Mouse (Mus musculus): ENCODE results near the gene Sigirr. TPM values are rescaled to one million over a fixed set of nuclear protein-coding genes. Genes with fewer than 3 reads are reported as not detected.
A peak's percentile ranks its signal among the peaks of the same experiment; 100 is the strongest.

The Sigirr gene
- polyA plus RNA-seq, 1 experiment from 2014 or later: 2.3 TPM

DNA sequence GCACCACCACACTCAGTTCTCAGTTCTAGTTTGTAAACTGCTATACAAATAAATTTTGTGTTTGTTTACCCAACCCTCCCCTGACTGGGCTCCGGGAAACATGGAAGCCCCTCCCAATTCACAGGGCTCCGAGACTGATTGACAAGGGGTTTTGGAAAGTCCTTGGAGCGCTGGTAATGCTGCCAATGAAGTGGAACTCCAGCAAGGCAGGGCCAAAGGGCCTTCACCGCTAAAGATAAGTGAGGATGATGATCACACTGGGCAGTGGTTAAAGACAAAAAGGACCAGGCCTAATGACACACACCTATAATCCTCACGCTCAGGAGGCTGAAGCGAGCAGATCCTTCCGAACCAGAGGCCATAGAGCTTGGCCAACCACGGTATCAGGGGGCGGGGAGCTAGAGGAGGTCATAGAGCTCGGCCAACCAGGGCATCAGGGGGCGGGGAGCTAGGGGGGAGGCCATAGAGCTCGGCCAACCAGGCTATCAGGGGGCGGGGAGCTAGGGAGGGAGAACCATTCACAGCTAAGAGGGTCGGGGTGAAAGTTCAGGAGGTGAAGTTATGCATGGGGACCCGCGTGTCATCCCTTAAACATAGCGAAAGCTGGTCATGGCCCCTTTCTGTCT is 49.2 kb downstream of the Sigirr start:
- Histone ChIP-seq H3K36me3 (0 out of 2 replicates have a peak, but pooled peaks cover 4% of the 10 kb centered on the region), H3K9me3 (replicated peaks) (0 out of 2 replicates have a peak, but pooled peaks cover under 1% of the 10 kb centered on the region), H3K27me3 (ENCODE audit: low read depth, poor library complexity, severe bottlenecking) (no peaks in the 10 kb centered on the region), H3K4me3 (no peak overlapping the region), H3K27ac (no peak overlapping the region), H3K4me1 (peaks cover 21% of the 10 kb centered on the region)
- WGBS: 68% methylated on average over 17 of the region's 17 CpGs
- DNase-seq (ENCODE audit: low spot score): no peak

DNA sequence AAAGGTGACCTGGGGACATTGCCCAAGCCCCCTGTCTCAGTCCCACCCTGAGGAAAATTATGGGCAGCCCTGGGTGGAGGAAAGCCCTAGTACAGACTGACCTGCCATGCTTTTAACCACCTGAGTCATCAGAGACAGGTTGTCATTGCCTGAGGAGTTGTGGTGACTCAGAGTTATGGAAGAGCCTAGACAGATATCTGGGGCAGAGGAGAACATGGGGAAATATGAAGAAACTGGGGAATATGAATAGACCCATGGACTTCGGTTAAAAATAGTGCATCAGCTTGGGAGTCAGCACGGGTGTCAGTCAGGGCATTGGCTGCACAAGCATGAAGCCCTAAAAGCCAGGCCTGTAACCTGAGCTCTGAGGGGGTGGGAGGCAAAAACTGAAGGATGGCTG is 51.0 kb downstream of the Sigirr start:
- no peak overlapping the region for H3K4me3 ChIP-seq
- H3K4me1 ChIP-seq: peaks cover 21% of the 10 kb centered on the region
- H3K27me3 ChIP-seq (ENCODE audit: low read depth, poor library complexity, severe bottlenecking): no peaks in the 10 kb centered on the region
- no peak for DNase-seq (ENCODE audit: low spot score)
- no peaks in the 10 kb centered on the region for H3K9me3 ChIP-seq (replicated peaks)
- no peak overlapping the region for H3K27ac ChIP-seq
- WGBS: 88% methylated on average over 2 of the region's 2 CpGs
- H3K36me3 ChIP-seq: no peaks in the 10 kb centered on the region

DNA sequence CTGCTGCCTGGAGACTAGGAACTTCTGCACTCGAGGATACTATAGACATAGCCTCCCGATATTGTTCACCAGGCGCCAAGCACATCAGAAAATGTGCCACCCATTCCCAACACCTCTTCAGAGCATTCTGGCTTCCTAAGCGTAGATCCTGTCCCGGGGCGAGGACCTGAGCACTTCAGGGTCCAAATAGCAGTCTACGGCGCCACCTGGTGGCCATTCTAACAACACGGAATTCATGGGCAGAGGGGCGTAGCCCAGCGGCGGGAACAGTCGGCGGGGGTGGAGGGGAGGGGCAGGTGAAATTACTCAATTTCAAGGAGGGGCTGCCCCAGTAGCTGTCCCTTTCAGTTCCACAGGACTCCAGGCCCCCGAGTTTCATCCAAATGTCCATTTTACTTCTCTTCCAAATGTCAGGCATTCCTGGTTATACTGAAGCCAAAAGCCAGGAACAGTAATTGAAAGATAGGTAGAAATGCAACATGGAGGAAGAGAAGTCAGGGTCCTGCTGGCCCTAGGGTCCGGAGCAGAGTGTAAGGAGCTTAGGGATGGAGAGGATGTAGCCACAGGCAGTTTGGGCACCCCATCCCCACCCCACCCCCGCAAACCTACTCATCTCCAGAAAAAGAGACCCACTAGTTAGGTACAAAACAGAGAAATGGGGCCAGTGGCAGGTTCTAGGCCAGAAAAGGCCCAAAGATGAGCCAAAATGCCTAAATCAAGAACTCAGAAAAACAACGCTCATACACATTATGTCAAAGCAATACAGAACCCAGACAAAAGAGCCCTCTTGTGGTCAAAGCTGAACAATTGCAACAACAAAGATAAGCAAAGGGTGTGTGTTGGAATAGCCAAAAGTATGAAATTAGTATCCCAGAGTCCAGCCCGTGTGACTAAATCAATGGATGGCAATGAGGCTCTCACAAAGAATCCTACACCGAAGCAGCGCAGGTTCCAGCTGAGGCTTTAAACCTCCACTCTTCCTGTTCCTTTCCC is 51.9 kb downstream of the Sigirr start:
- Histone ChIP-seq H3K4me1 (peaks cover 21% of the 10 kb centered on the region), H3K27ac (peak overlapping the region; percentile 57; the same call in 1 of the 2 replicates), H3K4me3 (peak overlapping the region; percentile 48), H3K27me3 (ENCODE audit: low read depth, poor library complexity, severe bottlenecking) (no peaks in the 10 kb centered on the region), H3K9me3 (replicated peaks) (no peaks in the 10 kb centered on the region), H3K36me3 (no peaks in the 10 kb centered on the region)
- peak; percentile 97 for DNase-seq (ENCODE audit: low spot score)
- 14% methylated on average over 21 of the region's 21 CpGs for WGBS

DNA sequence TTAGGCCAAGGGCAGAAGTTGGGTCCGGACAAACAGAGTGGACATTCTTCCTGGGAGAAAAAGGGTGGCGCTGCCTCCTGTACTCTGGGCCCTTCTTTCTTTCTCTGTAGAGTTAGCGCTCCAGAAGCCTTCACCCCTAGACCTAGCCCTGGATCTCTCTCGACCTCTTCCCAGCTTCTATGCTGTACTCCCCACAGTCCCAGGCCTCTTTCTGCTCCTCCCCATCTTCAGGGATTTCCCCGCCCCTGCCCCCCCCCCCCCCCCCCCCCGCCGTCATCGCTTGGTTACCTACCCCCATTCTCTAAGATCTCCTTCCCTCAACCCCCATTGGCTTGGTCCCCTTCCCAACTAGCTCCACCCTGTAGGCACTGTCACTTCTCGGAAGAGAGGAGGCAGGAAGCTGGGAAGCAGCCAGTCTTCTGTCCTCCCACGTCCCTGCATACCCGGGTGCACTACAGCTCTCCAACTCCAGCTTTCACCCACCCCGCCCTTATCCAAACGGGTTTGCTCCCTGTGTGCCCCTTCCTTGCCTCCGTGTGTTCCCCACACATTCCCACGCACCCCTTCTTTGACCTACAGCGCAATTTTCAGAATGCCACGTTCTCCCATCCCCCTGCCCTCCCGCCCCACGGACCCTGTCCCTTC is 52.7 kb downstream of the Sigirr start:
- Histone ChIP-seq H3K36me3 (no peaks in the 10 kb centered on the region), H3K4me3 (peak overlapping the region; percentile 48), H3K4me1 (peaks cover 26% of the 10 kb centered on the region), H3K27ac (peak overlapping the region; percentile 57; the same call in 1 of the 2 replicates), H3K27me3 (ENCODE audit: low read depth, poor library complexity, severe bottlenecking) (no peaks in the 10 kb centered on the region), H3K9me3 (replicated peaks) (no peaks in the 10 kb centered on the region)
- WGBS: 4% methylated on average over 16 of the region's 19 CpGs
- DNase-seq (ENCODE audit: low spot score): no peak

DNA sequence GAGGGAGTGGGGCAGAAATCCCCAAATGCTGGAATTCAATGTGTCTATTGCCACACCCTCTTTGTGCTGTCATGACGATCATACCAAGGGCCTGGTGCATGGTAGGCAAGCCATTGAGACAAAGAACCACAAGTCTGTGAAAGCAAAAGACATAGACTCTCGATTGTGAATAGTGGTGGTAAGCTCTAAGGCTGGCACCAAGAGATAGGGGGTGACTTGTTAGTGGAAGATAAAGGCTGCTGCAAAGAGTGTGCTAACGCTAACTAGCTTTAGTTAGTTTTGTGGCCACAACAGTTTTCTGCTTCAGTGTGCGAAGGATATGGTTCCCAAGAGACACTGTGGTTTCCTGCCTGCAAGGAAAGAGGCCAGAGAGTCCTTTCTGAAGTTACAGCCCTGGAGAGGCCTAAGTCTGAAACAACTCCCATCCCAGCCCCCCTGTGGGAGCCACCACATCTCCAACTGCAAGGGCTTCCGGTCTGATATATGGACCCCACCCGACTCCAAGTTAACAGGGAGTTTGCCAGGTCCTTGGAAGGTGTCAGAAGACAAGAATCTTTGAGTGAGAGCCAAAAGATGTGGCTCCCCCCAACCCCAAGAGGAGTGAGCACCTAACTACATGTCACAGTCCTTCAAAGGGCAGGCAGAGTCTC is 53.3 kb downstream of the Sigirr start:
- Histone ChIP-seq H3K4me1 (peaks cover 28% of the 10 kb centered on the region), H3K4me3 (0 out of 2 replicates have a peak overlapping the region, but pooled peaks have one; percentile 48), H3K9me3 (replicated peaks) (no peaks in the 10 kb centered on the region), H3K27me3 (ENCODE audit: low read depth, poor library complexity, severe bottlenecking) (no peaks in the 10 kb centered on the region), H3K27ac (peak overlapping the region; percentile 57; the same call in 1 of the 2 replicates), H3K36me3 (no peaks in the 10 kb centered on the region)
- DNase-seq (ENCODE audit: low spot score): no peak
- WGBS: 77% methylated on average over 6 of the region's 6 CpGs

DNA sequence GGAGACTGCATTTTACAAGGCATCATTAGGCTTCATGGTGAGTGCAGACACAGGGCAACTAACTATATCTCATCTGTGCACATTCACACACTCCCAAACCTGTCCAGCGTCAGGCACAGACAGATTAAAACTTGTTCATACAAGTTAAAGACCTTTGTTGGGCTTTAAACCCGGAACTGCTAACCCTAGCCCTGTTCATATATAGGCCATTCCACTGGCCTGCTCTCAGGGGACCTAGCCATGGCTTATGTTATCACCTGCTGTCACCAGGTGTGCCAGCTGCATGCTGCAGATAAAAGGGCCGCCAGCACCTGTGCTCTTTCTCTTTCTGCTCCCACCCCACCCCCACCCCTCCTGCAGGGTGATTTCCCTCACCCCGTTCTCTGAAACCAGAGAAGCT is 57.8 kb downstream of the Sigirr start:
- no peak for DNase-seq (ENCODE audit: low spot score)
- Histone ChIP-seq H3K27ac (no peak overlapping the region), H3K4me3 (no peak overlapping the region), H3K27me3 (ENCODE audit: low read depth, poor library complexity, severe bottlenecking) (no peaks in the 10 kb centered on the region), H3K36me3 (no peaks in the 10 kb centered on the region), H3K9me3 (replicated peaks) (no peaks in the 10 kb centered on the region), H3K4me1 (peaks cover 26% of the 10 kb centered on the region)
- WGBS: 44% methylated on average over 4 of the region's 4 CpGs

DNA sequence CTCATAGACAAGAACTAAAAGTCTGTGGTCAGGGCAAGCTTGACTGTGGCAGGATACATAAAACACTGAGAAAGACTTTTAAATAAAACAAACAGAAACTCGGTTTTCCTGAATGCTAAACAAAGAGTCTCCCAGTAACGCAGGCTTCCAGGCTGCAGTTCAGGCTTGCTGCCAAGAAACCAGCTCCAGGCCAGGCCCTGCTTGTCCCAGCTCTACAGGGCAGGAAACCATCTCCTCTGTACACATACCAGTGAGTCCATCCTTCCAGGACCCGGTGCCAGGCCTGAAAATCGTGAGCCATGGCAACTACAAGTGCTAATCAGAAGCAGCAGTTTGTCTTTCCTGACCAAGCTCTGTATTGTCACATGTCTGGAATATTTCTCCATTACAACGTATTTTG is 58.7 kb downstream of the Sigirr start:
- peak; percentile 45 for DNase-seq (ENCODE audit: low spot score)
- Histone ChIP-seq H3K4me1 (peaks cover 18% of the 10 kb centered on the region), H3K27me3 (ENCODE audit: low read depth, poor library complexity, severe bottlenecking) (no peaks in the 10 kb centered on the region), H3K27ac (peak overlapping the region; percentile 11; the same call in 1 of the 2 replicates), H3K4me3 (no peak overlapping the region), H3K9me3 (replicated peaks) (no peaks in the 10 kb centered on the region), H3K36me3 (no peaks in the 10 kb centered on the region)
- 38% methylated on average over 5 of the region's 5 CpGs for WGBS

Other genes with a start within 250 kb of the Sigirr start
- gene Gm45785, start 244.2 kb downstream of the Sigirr start, polyA plus RNA-seq (2016; fragmentation: Nextera tagmentation; extraction: Ambion mirVana): not detected in 2 replicates
- gene Ric8a, start 243.6 kb downstream of the Sigirr start, polyA plus RNA-seq (2016; fragmentation: Nextera tagmentation; extraction: Ambion mirVana): 45.2 and 54.2 TPM in 2 replicates
- 23.0 and 26.1 TPM in 2 replicates for gene Bet1l, start 243.0 kb downstream of the Sigirr start, polyA plus RNA-seq (2016; fragmentation: Nextera tagmentation; extraction: Ambion mirVana)
- 353 and 364 TPM in 2 replicates for gene Psmd13, start 218.6 kb downstream of the Sigirr start, polyA plus RNA-seq (2016; fragmentation: Nextera tagmentation; extraction: Ambion mirVana)
- 25.4 and 27.6 TPM in 2 replicates for gene Sirt3, start 218.3 kb downstream of the Sigirr start, polyA plus RNA-seq (2016; fragmentation: Nextera tagmentation; extraction: Ambion mirVana)
- 0.49 TPM in 1 of 2 replicates, not detected in the other for gene Cox8b, start 200.1 kb downstream of the Sigirr start, polyA plus RNA-seq (2016; fragmentation: Nextera tagmentation; extraction: Ambion mirVana)
- 0.06 and 0.26 TPM in 2 replicates for gene Nlrp6, start 179.7 kb downstream of the Sigirr start, polyA plus RNA-seq (2016; fragmentation: Nextera tagmentation; extraction: Ambion mirVana)
- 11.4 and 15.4 TPM in 2 replicates for gene Pgghg, start 159.2 kb downstream of the Sigirr start, polyA plus RNA-seq (2016; fragmentation: Nextera tagmentation; extraction: Ambion mirVana)
- gene Ifitm5, start 150.3 kb downstream of the Sigirr start, polyA plus RNA-seq (2016; fragmentation: Nextera tagmentation; extraction: Ambion mirVana): 4.2 and 5.9 TPM in 2 replicates
- gene Gm45717, start 144.6 kb downstream of the Sigirr start, polyA plus RNA-seq (2016; fragmentation: Nextera tagmentation; extraction: Ambion mirVana): not detected in 2 replicates
- gene Ifitm2, start 144.6 kb downstream of the Sigirr start, polyA plus RNA-seq (2016; fragmentation: Nextera tagmentation; extraction: Ambion mirVana): 904 and 922 TPM in 2 replicates
- 27.9 and 43.1 TPM in 2 replicates for gene Ifitm1, start 133.4 kb downstream of the Sigirr start, polyA plus RNA-seq (2016; fragmentation: Nextera tagmentation; extraction: Ambion mirVana)
- 54.0 and 56.4 TPM in 2 replicates for gene Ifitm3, start 89.8 kb downstream of the Sigirr start, polyA plus RNA-seq (2016; fragmentation: Nextera tagmentation; extraction: Ambion mirVana)
- 0.31 TPM in 1 of 2 replicates, not detected in the other for gene Ifitm6, start 82.6 kb downstream of the Sigirr start, polyA plus RNA-seq (2016; fragmentation: Nextera tagmentation; extraction: Ambion mirVana)
- gene Gm17387, start 71.4 kb downstream of the Sigirr start, polyA plus RNA-seq (2016; fragmentation: Nextera tagmentation; extraction: Ambion mirVana): not detected in 2 replicates
- 26.2 and 30.7 TPM in 2 replicates for gene B4galnt4, start 39.5 kb downstream of the Sigirr start, polyA plus RNA-seq (2016; fragmentation: Nextera tagmentation; extraction: Ambion mirVana)
- 6.0 and 8.2 TPM in 2 replicates for gene Pkp3, start 22.4 kb downstream of the Sigirr start, polyA plus RNA-seq (2016; fragmentation: Nextera tagmentation; extraction: Ambion mirVana)
- 0.64 and 0.67 TPM in 2 replicates for gene Ano9, start 17.2 kb upstream of the Sigirr start, polyA plus RNA-seq (2016; fragmentation: Nextera tagmentation; extraction: Ambion mirVana)
- gene Ptdss2, start 21.8 kb upstream of the Sigirr start, polyA plus RNA-seq (2016; fragmentation: Nextera tagmentation; extraction: Ambion mirVana): 85.6 and 95.2 TPM in 2 replicates
- gene Rnh1, start 72.3 kb upstream of the Sigirr start, polyA plus RNA-seq (2016; fragmentation: Nextera tagmentation; extraction: Ambion mirVana): 67.7 and 85.0 TPM in 2 replicates
- 101 and 104 TPM in 2 replicates for gene Hras, start 93.4 kb upstream of the Sigirr start, polyA plus RNA-seq (2016; fragmentation: Nextera tagmentation; extraction: Ambion mirVana)
- gene Lrrc56, start 93.6 kb upstream of the Sigirr start, polyA plus RNA-seq (2016; fragmentation: Nextera tagmentation; extraction: Ambion mirVana): 14.0 and 21.8 TPM in 2 replicates
- 3.5 and 4.5 TPM in 2 replicates for gene Lmntd2, start 113.5 kb upstream of the Sigirr start, polyA plus RNA-seq (2016; fragmentation: Nextera tagmentation; extraction: Ambion mirVana)
- gene Rassf7, start 115.3 kb upstream of the Sigirr start, polyA plus RNA-seq (2016; fragmentation: Nextera tagmentation; extraction: Ambion mirVana): 44.7 and 53.5 TPM in 2 replicates
- 121 and 131 TPM in 2 replicates for gene Phrf1, start 128.2 kb upstream of the Sigirr start, polyA plus RNA-seq (2016; fragmentation: Nextera tagmentation; extraction: Ambion mirVana)
- 0.50 and 0.73 TPM in 2 replicates for gene Irf7, start 165.9 kb upstream of the Sigirr start, polyA plus RNA-seq (2016; fragmentation: Nextera tagmentation; extraction: Ambion mirVana)
- gene Cdhr5, start 176.2 kb upstream of the Sigirr start, polyA plus RNA-seq (2016; fragmentation: Nextera tagmentation; extraction: Ambion mirVana): 0.19 TPM in 1 of 2 replicates, not detected in the other
- 9.7 and 11.3 TPM in 2 replicates for gene Sct, start 178.6 kb upstream of the Sigirr start, polyA plus RNA-seq (2016; fragmentation: Nextera tagmentation; extraction: Ambion mirVana)
- gene Drd4, start 191.4 kb upstream of the Sigirr start, polyA plus RNA-seq (2016; fragmentation: Nextera tagmentation; extraction: Ambion mirVana): 0.68 and 0.93 TPM in 2 replicates
- gene Deaf1, start 227.1 kb upstream of the Sigirr start, polyA plus RNA-seq (2016; fragmentation: Nextera tagmentation; extraction: Ambion mirVana): 44.1 and 59.5 TPM in 2 replicates
- gene Tmem80, start 227.2 kb upstream of the Sigirr start, polyA plus RNA-seq (2016; fragmentation: Nextera tagmentation; extraction: Ambion mirVana): 42.9 and 46.1 TPM in 2 replicates
- gene Eps8l2, start 238.3 kb upstream of the Sigirr start, polyA plus RNA-seq (2016; fragmentation: Nextera tagmentation; extraction: Ambion mirVana): 3.4 and 5.0 TPM in 2 replicates

Data from limb, embryonic 10.5 days (tissue).